Mouse (Mus musculus) myocyte (in vitro differentiated cells): ENCODE data around the gene Defa23.
"Not testable (repeated sequence)": the region's sequence is repeated elsewhere in the genome, so short reads cannot be mapped to it uniquely, and the experiment has no call there.

Experiments used
- CEBPB ChIP-seq: IDR thresholded peaks from 2 replicates; pipeline ENCODE4 v1.6.1; 2011; ENCODE audit warnings: mild to moderate bottlenecking, moderate library complexity; ENCODE audit not compliant: poor library complexity, insufficient read depth, severe bottlenecking
- POLR2A ChIP-seq: IDR thresholded peaks from one replicate; pipeline ENCODE4 v1.6.1; 2011; ENCODE audit warnings: low read depth, mild to moderate bottlenecking, control low read depth, moderate library complexity; ENCODE audit not compliant: insufficient read length
- POLR2AphosphoS2 ChIP-seq: IDR thresholded peaks from one replicate; pipeline ENCODE4 v1.6.1; 2011; ENCODE audit warnings: low read depth, control low read depth; ENCODE audit not compliant: insufficient read length

DNA sequence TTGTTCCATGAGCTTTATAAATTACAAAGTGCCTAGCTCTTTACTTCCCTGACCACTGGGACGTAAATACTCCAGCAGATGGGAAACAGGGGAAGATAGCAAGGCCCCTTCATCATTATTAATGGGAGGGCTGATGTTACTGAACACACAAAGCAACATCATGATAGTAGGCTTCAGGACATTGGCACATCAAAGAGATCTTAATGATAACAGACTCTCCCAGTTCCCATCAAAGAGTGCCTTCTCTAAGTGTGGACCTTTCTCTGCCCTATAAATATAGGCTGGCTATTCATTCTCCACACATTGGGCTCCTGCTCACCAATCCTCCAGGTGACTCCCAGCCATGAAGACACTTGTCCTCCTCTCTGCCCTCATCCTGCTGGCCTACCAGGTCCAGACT, 29.6 kb upstream of the Defa23 start, which contains the start of gene Defa21:
- not testable (repeated sequence) for TF ChIP-seq POLR2AphosphoS2, CEBPB, POLR2A
